Mouse (Mus musculus) lung, embryonic 14.5 days (tissue): Measurements from ENCODE around the gene Nell1. TPM values are rescaled to one million over a fixed set of nuclear protein-coding genes. Genes with fewer than 3 reads are reported as not detected.

Source experiments
- ATAC-seq: fragments of 200-750 bp; cut with Nextera tagmentation; 2 replicates; pipeline ENCODE4 v1.8.0; 2017; ENCODE audit warnings: mild to moderate bottlenecking, moderate TSS enrichment, moderate library complexity; ENCODE audit not compliant: insufficient read depth
- DNase-seq: peaks from one replicate; pipeline ENCODE4 v3.0.0-alpha.2; 2015
- H3K27ac ChIP-seq: fragments of 300-500 bp; sonication (generic); 2 replicates; pipeline ENCODE4 v1.5.1; 2014; ENCODE audit warnings: low read depth, mild to moderate bottlenecking, moderate library complexity
- H3K27me3 ChIP-seq: fragments of 300-500 bp; sonication (generic); 2 replicates; pipeline ENCODE4 v1.6.1; 2014; ENCODE audit warnings: low read length, control low read depth; ENCODE audit not compliant: insufficient read depth
- H3K36me3 ChIP-seq: fragments of 300-500 bp; sonication (generic); 2 replicates; pipeline ENCODE4 v1.6.1; 2014; ENCODE audit warnings: control low read depth; ENCODE audit not compliant: insufficient read depth
- H3K4me1 ChIP-seq: fragments of 300-500 bp; sonication (generic); 2 replicates; pipeline ENCODE4 v1.6.1; 2014; ENCODE audit warnings: antibody characterized with exemption, control low read depth; ENCODE audit not compliant: insufficient read depth
- H3K4me2 ChIP-seq: fragments of 300-500 bp; sonication (generic); 2 replicates; pipeline ENCODE4 v1.6.1; 2014; ENCODE audit warnings: mild to moderate bottlenecking
- H3K4me3 ChIP-seq: fragments of 300-500 bp; sonication (generic); 2 replicates; pipeline ENCODE4 v1.5.1; 2014; ENCODE audit warnings: low read depth, low read length
- H3K9ac ChIP-seq: fragments of 300-500 bp; sonication (generic); 2 replicates; pipeline ENCODE4 v1.6.1; 2014
- H3K9me3 ChIP-seq: fragments of 300-500 bp; sonication (generic); 2 replicates; pipeline ENCODE4 v1.6.1; 2016; ENCODE audit warnings: low read depth, low read length, control low read depth
- CTCF ChIP-seq: IDR thresholded peaks from 2 replicates; pipeline ENCODE4 v1.5.1; 2016; ENCODE audit warnings: antibody characterized with exemption, low read depth
- WGBS: fragments of 180-500 bp; shearing (Covaris S2); extraction: QIAGEN DNeasy Blood & Tissue Kit; methylation state at CpG from one replicate; pipeline ENCODE4 v1.1.7; 2014; 5-methylcytosine and 5-hydroxymethylcytosine counted together
- polyA plus RNA-seq: library from polyadenylated mRNA; unstranded; fragments of >200 nt; fragmentation: Nextera tagmentation; extraction: Ambion mirVana; gene quantifications from 2 replicates; pipeline ENCODE4 v1.2.1, GENCODE M21; 2014

The Nell1 gene
- polyA plus RNA-seq, 1 experiment from 2014 or later, result 2.8 TPM

GRCm38 (mm10) chr7:50725166-50725565 lies 750.5 kb downstream of the Nell1 start:
- no peaks in the 10 kb centered on the region for H3K36me3 ChIP-seq
- no peaks in the 10 kb centered on the region for H3K4me1 ChIP-seq
- no peak overlapping the region for H3K27ac ChIP-seq
- H3K27me3 ChIP-seq, result no peaks in the 10 kb centered on the region
- DNase-seq, result no peak
- no peaks in the 10 kb centered on the region for H3K9me3 ChIP-seq
- 68% methylated on average over 3 of the region's 3 CpGs for WGBS
- no peak overlapping the region for H3K9ac ChIP-seq
- H3K4me2 ChIP-seq, result no peak overlapping the region
- H3K4me3 ChIP-seq, result no peak overlapping the region
- TF ChIP-seq CTCF, result no peak
- no peak for ATAC-seq

GRCm38 (mm10) chr7:50730951-50731350 lies 756.3 kb downstream of the Nell1 start:
- peak; percentile 30 for TF ChIP-seq CTCF
- 43% methylated on average over 4 of the region's 4 CpGs for WGBS
- no peak overlapping the region for H3K9ac ChIP-seq

GRCm38 (mm10) chr7:50755516-50755915 lies 780.9 kb downstream of the Nell1 start:
- Histone ChIP-seq H3K4me2 (no peak overlapping the region), H3K4me1 (no peaks in the 10 kb centered on the region), H3K36me3 (no peaks in the 10 kb centered on the region), H3K27ac (no peak overlapping the region), H3K4me3 (no peak overlapping the region), H3K27me3 (no peaks in the 10 kb centered on the region), H3K9ac (no peak overlapping the region), H3K9me3 (no peaks in the 10 kb centered on the region)
- ATAC-seq (no peak), DNase-seq (peak; percentile 15)
- WGBS, result 54% methylated on average over 3 of the region's 3 CpGs
- TF ChIP-seq CTCF, result no peak

More at GRCm38 (mm10) chr7:50730951-50731350, 756.3 kb downstream of the Nell1 start:
- ATAC-seq (no peak), DNase-seq (peak; percentile 7)
- Histone ChIP-seq H3K27me3 (no peaks in the 10 kb centered on the region), H3K27ac (no peak overlapping the region), H3K4me1 (no peaks in the 10 kb centered on the region), H3K9me3 (no peaks in the 10 kb centered on the region), H3K36me3 (no peaks in the 10 kb centered on the region), H3K4me2 (no peak overlapping the region), H3K4me3 (no peak overlapping the region)

- H3K27me3 ChIP-seq, result no peaks in the 10 kb centered on the region
- H3K4me3 ChIP-seq, result no peak overlapping the region
- no peak overlapping the region for H3K4me2 ChIP-seq
- ATAC-seq (no peak), DNase-seq (peak; percentile 3)
- H3K9me3 ChIP-seq, result no peaks in the 10 kb centered on the region
- H3K9ac ChIP-seq, result no peak overlapping the region
- H3K36me3 ChIP-seq, result no peaks in the 10 kb centered on the region
- H3K27ac ChIP-seq, result 0 out of 2 replicates have a peak overlapping the region, but pooled peaks have one; percentile 30
- H3K4me1 ChIP-seq, result no peaks in the 10 kb centered on the region
- WGBS, result 76% methylated on average over 5 of the region's 5 CpGs
- TF ChIP-seq CTCF, result no peak
Measured at GRCm38 (mm10) chr7:50756409-50756808, 781.7 kb downstream of the Nell1 start.

- Histone ChIP-seq H3K4me2 (no peak overlapping the region), H3K4me3 (no peak overlapping the region), H3K9me3 (no peaks in the 10 kb centered on the region), H3K9ac (no peak overlapping the region), H3K36me3 (no peaks in the 10 kb centered on the region), H3K4me1 (no peaks in the 10 kb centered on the region), H3K27me3 (no peaks in the 10 kb centered on the region), H3K27ac (no peak overlapping the region)
- ATAC-seq (no peak), DNase-seq (no peak)
- no peak for TF ChIP-seq CTCF
Measured at GRCm38 (mm10) chr7:50773516-50773915, 798.9 kb downstream of the Nell1 start.

GRCm38 (mm10) chr7:50781105-50781504 lies 806.4 kb downstream of the Nell1 start:
- WGBS, result 94% methylated on average over 1 of the region's 1 CpGs

GRCm38 (mm10) chr7:50783652-50784051 lies 809.0 kb downstream of the Nell1 start:
- no peaks in the 10 kb centered on the region for H3K4me1 ChIP-seq
- no peaks in the 10 kb centered on the region for H3K36me3 ChIP-seq
- no peak overlapping the region for H3K4me3 ChIP-seq
- WGBS, result 57% methylated on average over 1 of the region's 1 CpGs
- no peak overlapping the region for H3K4me2 ChIP-seq
- DNase-seq, result peak; percentile 68
- H3K9ac ChIP-seq, result no peak overlapping the region
- no peaks in the 10 kb centered on the region for H3K27me3 ChIP-seq
- ATAC-seq, result no peak
- no peak overlapping the region for H3K27ac ChIP-seq
- TF ChIP-seq CTCF, result peak; percentile 58
- no peaks in the 10 kb centered on the region for H3K9me3 ChIP-seq

More at GRCm38 (mm10) chr7:50781105-50781504, 806.4 kb downstream of the Nell1 start:
- Histone ChIP-seq H3K27ac (no peak overlapping the region), H3K36me3 (no peaks in the 10 kb centered on the region), H3K4me1 (no peaks in the 10 kb centered on the region), H3K9me3 (no peaks in the 10 kb centered on the region), H3K4me2 (no peak overlapping the region), H3K27me3 (no peaks in the 10 kb centered on the region), H3K9ac (no peak overlapping the region), H3K4me3 (no peak overlapping the region)
- TF ChIP-seq CTCF, result no peak
- ATAC-seq (no peak), DNase-seq (no peak)

- Histone ChIP-seq H3K4me2 (no peak overlapping the region), H3K4me1 (no peaks in the 10 kb centered on the region), H3K27ac (no peak overlapping the region), H3K4me3 (no peak overlapping the region), H3K36me3 (no peaks in the 10 kb centered on the region), H3K9me3 (no peaks in the 10 kb centered on the region), H3K27me3 (no peaks in the 10 kb centered on the region), H3K9ac (no peak overlapping the region)
- 20% methylated on average over 7 of the region's 7 CpGs for WGBS
- no peak for ATAC-seq
- no peak for TF ChIP-seq CTCF
- DNase-seq, result no peak
Measured at GRCm38 (mm10) chr7:50826180-50826579, 851.5 kb downstream of the Nell1 start.
